Mouse (Mus musculus): Measurements from ENCODE around the gene Adcy4.

The Adcy4 gene

DNA sequence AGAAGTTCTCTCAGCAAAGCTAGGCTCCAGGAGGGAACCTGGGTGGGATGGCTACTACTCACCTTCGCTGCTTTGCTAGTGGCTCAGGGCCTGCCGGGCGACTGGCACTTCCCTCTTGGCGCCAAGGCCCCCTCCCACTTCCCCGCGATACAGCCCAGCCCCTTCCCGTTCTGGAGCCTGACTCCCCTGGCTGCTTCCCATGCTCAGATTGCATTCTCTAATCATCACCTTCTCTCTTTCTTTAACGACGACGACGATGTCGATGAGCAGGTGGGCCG lies at the start of gene Adcy4:
Gene Adcy4 (minus strand): TSS at position 138 of the 278 bp plus-strand sequence.
- DNase-seq: peak in 1 of 2 experiments; percentile 62

DNA sequence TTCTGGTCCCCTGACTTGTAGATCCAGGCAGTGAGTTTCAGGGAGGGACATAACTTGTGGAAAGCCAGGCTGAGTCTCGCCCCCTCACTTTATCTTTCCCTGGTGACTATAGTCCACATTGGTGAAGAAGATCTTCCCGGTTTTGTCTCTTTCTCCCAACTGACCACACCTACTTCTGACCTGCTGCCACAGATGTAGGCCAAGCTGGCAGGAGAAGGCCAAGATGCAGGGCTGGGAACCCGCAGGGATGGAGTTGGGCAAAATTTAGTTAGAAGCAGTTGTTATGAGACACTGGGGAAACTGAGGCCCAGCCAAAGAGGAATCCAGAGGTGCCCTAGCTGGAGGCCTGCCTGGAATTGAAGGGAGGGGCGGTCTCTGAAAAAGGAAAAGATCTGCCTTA lies 49.2 kb upstream of the Adcy4 start:
- no peak for DNase-seq

DNA sequence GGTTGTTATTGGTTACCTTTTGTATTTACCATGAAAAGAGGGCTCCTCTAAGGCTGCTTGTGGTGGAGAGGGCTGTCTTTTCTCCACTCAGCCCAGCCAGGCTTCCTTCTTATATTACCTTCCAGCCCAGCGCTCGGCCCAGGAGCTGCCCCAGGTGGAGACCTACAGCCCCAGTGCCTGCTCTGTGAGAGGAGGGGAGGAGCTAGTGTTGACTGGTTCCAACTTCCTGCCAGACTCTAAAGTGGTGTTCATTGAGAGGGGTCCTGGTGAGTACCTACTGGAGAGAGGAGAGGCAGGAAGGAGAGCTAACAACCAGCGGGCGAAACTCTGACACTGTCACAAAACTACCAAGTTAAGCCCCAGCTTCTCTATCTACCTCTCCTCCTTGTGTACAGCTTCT lies 46.4 kb upstream of the Adcy4 start:
- no peak for DNase-seq

DNA sequence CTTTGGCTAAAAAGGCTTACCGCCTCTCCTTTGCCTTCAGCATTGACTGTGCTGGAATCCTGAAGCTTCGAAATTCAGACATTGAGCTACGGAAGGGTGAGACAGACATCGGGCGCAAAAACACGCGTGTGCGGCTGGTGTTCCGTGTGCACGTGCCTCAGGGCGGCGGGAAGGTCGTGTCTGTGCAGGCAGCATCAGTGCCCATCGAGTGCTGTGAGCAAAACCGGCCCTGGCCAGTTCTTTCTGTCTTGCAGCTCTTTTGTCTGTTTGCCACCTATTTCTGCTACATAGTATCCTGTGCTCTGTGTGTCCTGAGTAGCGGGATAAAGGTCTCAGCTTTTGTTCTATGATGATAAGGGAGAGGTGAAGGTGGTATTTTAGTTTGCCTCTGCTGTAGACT lies 46.0 kb upstream of the Adcy4 start:
- no peak for DNase-seq

DNA sequence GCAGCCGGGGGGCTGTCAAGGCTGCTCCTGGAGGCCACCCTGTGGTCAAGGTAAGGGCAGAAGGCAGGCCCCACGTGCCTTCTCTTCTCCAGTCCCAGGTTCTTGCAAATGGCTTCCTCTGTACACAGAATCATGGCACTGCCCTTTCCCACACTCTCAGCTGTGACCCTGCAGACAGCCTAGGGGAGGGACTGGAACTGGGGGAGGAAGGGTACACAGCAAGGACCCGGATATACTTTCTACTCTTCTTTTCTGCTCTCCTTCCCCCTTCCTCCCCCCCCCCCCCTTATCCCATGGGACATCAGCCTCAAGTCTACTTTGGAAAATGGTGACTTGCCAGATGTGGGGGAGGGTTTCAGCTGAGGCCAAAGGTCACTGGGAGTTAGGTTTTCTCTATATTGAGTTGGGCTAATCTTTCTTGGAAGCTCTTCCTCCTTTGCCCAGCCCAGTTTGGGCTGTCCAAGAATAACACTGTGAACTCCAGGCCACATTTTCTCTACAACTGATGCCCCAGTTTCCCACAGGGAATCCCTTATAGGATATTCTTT lies 44.9 kb upstream of the Adcy4 start:
- DNase-seq: no peak

DNA sequence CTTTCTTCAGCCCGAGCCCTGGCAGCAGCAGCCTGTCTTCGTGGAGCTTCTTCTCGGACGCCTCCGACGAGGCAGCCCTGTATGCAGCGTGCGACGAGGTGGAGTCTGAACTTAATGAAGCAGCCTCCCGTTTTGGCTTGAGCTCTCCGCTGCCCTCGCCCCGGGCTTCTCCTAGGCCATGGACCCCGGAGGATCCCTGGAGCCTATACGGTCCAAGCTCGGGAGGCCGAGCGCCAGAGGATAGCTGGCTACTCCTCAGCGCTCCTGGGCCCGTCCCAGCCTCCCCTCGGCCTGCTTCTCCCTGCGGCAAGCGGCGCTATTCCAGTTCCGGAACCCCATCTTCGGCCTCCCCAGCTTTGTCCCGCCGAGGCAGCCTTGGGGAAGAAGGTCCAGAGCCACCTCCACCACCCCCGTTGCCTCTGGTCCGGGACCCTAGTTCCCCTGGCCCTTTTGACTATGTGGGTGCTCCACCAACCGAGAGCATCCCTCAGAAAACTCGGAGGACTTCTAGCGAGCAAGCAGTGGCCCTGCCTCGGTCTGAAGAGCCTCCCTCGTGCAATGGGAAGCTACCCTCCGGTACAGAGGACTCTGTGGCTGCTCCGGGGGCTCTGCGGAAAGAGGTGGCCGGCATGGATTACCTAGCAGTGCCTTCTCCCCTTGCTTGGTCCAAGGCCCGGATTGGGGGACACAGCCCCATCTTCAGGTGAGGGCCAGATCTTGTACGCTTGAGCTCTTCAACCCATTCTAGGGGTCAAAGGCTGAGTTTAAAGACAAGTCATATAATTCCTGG lies 42.9 kb upstream of the Adcy4 start:
- peak in 1 of 2 experiments; percentile 7 for DNase-seq

DNA sequence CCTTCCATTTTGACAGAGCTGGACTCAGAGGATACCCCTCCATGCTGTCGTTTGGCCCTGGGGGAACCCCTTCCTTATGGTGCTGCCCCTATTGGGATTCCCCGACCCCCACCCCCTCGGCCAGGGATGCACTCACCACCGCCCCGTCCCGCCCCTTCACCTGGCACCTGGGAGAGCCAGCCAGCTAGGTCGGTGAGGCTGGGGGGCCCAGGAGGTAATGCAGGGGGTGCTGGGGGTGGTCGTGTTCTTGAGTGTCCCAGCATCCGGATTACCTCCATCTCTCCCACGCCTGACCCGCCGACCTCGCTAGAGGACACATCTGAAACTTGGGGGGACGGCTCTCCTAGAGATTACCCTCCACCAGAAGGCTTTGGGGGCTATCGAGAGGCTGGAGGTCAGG lies 42.2 kb upstream of the Adcy4 start:
- no peak for DNase-seq

DNA sequence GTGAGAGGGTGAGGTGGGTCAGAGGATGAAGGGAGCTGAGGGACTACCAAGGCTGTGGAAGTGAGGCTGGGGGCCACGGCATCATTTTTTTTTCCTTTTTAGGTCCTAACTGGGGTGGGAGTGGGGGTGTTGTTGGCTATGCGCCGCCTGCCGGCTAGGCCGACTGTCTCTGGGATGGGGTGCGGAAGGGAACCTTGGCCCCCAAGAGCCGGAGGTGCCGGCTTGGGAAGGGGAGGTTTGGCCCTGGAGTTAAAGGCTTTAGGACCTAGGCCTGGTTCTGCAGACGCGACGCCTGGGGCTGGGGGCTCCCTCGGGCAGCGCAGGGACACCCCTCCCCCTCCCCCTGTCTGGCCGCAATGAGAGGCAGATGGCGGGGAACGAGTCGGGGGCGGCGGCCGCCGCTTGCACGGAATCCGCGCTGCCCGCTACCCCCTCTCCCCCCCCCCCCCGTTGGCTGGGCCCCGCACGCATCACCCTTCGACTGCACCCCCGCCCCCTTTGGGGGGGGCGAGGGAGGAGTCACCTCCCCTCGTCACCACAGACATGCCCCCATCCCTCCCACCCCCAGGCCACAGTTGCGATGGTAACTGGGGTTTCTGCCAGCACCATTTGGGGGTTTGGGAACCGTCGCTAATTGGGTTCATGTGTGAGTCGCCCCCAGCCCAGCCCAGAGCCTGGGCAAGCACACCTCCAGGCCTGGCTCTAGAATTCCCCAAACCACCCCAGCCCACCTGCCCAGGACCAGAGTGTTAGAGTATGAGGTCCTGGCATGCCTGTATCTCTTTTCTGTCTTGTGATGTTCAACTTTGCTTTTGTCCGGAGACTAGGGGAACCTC lies 41.5 kb upstream of the Adcy4 start:
- peak; percentile 16 to 19 for DNase-seq

DNA sequence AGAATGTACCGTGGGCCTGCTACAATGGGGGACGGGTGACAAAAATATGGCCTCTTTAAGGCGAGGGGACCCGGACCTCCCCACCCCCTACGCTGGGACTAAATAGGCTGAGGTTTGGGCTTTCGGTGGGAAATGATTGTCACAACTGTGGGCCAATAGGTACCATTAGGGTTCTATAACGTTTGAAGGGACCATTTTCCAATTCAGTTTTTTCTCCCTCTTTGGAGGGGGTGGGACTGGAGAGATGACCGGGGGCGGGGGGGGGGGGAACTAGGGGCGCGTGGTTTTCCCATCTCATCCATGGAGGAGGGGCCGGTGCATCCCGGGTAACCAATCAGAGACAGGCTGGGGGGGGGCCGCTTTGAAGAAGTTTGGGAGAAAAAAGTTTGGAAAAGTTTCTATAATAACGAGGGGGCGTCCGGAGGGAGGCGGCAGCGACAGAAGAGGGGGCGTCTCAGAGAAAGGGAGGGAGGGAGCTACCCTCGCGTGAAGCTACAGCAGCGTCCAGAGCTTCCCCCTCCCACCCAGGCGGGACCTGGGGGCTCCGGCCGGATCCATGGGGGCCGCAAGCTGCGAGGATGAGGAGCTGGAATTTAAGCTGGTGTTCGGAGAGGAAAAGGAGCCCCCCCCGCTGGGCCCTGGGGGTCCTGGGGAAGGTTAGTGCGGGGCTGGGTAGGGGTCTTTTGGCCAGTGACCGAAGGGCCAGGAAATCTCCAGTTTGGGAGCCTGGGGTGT lies 40.8 kb upstream of the Adcy4 start:
- peak; percentile 20 to 43 for DNase-seq

DNA sequence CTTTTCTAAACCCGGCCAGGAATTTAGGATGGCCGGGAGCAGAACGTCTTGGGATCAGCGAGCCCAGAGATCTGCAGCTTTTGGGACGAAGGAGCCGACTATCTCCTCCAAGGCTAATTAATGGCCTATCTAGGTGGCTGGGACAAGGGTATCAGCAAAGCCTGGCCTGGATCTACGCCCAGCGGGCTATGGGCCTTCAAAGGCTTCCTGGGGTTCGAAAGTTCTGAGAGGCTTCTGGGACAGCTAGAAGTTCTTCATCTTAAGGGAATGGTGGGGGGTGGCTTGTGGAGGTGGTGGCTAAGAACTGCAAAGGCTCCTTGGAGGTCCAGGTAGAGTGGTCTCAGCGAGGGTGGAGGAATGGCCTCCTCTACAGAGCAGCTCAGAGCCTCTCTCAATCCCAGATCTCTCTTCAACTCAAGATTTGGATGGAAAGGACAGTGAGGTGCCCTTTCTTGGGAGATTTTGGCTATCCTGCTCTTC lies 40.1 kb upstream of the Adcy4 start:
- peak; percentile 45 to 48 for DNase-seq

DNA sequence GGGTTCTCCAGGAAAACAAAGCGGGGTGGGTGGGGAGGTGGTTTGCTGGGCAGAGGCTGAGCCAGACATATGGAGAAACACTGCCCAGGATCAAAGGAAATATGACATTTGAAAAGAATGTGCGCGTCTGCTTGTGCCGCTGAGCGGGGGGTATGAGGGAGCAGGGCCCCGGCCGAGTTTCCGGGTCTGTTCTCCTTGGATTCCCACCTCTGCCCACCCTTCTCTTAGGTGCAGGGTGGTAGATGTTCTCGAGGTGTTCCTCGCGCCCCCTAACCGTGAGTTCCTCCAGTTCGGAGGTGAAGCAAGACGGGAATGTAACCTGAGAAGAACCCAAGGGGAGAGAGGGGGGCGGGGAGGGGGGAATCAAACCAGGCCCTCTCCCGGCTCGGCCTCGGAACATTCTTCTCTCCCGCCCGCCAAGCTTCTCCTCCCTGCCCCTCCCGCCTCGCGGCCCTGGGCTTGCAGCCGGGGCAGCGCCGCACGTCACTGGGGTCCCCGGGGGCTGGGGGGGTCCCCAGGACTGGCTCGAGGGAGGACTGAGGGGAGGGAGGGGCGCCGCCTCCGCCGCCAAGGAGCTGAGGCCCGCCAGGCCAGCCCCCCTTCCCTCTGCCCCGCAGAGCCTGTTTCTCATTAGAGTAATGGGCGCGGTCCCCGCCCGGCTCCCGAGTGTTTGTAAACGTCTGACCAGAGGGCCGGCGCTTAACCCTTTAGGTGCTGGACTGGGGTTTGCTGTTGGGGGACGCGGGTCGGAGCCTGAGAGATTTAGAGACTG lies 39.3 kb upstream of the Adcy4 start, which contains the start of gene Nfatc4:
Gene Nfatc4 (plus strand): TSS at position 154 of the 772 bp plus-strand sequence.
- DNase-seq: peak; percentile 86 to 90

DNA sequence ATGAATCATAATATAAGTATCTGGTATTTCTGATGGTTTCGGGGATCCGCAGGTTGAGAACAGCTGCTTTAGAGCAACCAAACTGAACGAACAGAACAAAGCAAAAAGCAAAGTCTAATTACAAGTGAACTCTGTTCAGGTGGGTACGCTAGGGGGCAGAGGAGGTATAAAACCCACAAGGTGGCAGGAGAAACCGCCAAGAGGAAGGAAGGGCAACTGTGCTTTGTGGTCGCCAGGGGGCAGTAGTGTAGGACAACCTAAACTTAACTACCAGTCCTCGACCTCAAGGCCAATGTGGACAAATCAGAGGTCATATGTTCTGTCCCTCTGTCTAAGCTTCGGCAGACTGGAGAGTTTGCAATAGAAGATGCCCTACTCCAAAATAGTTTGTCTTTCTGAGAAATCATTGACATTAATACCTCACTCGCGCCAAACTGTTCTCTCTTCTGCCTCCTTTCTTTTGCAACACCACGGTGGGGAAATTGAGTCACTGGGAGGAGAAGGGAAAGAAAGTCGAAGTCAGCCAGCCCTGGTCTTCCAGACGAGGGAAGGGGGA lies 38.6 kb upstream of the Adcy4 start:
- peak; percentile 84 to 90 for DNase-seq

DNA sequence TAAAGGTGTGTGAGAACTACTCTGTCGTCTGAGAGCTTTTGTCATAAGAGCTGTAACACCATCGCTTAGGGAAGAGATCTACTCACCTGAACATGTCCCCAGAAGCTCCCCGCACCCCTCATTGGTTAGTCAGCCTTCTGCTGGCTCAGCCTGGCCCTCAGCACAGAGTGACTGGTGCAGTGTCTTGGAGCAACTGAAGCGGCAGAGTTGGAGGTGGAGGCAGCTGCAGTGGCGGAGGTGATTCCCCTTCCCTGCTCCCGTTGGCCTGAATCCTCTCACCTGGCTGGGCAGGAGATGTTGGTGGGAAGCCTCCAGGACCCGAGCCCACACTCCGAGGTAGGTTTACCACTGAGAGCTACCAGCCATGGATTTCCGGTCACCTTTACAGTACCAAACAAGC lies 36.7 kb upstream of the Adcy4 start:
- DNase-seq: no peak

DNA sequence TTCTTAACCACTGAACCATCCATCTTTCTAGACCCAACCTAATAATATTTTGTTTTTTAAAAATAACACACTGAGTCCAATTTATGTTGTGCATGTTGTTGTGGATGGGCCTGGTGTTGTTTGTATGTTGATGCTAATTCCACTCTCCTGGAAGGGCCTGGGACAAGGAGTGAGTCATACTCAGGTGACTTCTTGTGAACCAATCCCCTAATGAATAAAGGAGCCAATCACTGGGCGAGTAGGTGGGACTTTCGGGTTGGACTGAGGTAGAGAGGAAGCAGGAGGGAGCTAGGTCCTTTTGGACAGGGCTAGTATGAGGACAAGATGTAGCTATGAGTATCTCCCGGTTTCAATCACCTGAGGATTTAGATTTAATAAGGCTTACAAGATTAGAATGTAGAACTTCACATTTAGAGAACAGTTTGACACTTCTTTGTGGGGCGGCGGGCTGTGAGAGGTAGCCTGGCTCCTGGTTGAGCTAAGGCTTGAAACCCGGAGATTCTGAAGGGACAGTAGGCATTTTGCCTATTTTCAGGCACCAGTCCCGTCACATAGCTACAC lies 36.0 kb upstream of the Adcy4 start:
- peak in 1 of 2 experiments; percentile 2 for DNase-seq

DNA sequence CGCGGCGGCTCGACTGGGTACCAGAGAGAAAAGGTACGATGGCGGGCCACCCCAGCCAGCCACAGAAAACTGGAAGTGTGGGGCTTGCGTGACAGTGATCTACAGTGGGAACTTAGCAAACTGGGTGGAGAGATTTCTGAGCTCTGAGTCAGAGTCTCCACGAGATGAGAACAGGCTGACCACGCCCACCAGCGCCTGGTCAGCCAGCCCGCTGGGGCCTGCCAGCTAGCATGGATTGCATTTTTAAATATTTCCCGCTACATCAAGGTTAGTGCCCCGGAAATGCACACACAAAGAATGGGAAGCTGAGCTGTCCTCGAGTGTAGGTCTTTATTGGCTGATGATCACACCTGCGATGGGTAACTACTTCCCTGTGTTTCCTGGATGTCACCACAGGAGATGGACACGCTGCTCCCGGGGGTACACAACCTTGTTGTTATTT lies 31.4 kb upstream of the Adcy4 start:
- DNase-seq: peak; percentile 79 to 85

DNA sequence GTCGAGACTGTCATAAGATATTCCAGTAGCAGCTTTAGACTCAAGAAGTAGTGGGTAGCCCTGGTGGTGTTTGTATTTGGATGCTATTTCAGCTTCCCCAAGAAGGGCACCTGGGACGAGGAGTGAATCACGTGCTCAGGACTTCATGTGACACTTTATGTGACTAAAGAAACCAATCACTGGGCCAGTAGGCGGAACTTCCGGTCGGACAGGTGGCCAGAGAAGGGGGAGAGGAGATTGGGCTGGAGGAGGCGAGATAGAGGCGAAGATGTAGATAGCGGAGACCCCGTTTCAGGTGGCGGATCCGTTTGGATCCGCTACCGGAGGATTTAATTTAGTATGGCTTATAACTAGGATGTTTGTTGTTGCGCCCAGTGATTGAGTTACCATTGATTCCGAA lies 31.0 kb upstream of the Adcy4 start:
- peak; percentile 80 to 89 for DNase-seq

DNA sequence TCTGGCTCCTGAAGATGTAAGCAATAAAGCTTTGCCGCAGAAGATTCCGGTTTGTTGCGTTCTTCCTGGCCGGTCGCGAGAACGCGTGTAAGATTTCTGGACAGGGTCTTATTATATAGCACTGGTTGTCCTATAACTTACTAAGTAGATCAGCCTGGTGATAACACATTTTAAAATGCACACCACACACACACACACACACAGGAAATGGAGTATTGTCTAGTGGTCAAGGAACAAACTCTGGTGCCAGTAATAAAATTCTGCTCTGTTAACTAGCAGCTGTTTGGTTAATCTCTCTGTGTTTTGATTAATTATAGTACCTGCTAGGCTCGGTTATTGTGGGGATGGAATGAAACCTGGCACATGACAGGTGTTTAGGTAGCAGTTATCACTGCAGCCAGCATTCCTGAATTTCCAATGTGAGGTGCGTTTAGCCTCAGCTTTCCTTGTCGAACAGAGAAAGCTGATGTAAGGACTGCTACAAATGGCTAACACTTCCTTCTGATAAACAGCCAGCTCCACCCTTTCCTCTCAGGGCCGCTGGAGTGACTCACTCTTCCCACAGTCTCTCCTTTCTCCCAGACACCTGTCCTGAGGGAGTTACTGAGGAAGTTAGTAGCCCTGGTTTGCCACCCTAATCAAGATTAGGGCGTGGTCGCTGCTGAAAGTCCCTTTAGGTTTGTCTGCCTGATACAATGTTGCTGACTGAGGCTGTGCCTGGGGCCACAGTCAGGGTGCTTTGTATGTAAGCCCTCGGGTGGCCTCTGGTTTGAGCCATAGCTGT lies 11.7 kb upstream of the Adcy4 start:
- peak; percentile 48 to 59 for DNase-seq

DNA sequence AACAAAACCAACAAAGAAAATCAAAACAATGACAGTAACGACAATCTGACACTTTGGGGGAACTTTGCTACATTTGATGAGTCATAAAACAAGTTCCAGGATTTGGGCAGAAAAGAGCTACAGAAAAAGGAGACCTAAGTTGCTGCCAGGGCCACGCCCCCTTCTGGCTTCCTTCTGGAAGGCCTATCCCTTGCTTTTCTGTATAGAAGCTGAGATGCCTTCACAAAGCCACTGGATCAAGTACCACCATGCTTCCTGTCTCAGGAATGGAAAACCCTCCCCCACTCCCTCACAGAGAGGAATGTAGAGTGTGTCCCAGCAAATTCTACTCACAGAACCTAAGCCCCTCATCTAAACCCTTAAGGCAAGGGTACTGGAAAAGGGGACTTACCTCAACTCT lies 10.1 kb upstream of the Adcy4 start:
- DNase-seq: no peak

DNA sequence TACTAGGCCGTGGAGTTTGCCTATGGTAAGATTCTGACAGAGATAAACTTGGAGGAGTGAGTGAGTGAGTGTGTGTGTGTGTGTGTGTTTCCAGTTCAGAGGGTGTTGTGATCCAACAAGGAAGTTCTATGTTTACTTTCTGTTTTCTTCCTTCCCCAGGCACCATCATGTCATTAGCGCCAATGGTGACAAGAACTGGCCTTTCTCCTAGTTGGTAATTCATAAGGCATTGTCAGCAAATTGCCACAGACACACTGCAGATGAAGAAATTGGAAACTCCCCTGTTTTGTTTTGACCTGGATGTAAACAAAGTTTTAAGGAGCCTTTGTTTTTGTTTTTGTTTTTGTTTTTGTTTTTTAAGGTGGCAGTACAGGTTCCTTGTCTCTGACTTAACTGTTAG lies 9.6 kb upstream of the Adcy4 start:
- DNase-seq: no peak

DNA sequence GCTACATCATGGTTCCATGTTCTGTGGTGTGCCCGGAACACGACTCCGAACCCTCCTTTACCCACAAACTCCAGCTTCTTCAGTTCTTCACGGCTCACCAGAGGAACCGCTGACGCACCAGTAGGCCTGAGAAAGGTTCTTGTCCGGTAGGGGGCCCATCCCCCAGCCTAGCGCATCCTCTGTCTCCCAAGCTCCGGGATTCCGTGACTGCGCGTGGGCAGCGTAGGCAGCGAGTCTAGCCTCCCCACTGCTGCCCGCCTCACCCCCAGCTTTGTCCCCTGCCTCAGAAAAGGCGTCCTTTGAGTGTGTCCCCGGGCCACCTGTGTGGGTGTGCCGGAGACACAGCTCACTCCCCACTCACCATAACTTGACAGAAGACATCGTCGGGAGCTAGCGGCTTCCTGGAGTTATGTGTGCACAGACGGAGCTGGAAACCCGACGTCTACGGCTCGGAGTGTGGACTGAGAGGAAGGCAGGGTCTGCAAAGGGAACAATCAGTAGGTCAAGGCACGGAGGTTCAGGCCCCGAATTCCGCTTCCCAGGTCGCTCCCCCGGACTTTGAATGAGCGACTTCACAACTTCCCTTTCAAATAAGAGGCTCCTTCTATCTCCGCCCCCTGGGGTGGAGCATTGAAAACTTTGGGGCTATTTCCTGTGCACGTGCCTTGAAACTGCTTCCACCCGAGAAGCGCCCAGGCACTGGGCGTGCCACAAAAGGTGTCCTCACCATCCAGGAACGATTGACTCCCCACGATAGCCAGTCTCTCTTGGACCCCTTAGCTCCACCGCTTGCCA lies 4.6 kb upstream of the Adcy4 start, which contains the start of gene Ripk3:
Gene Ripk3 (minus strand): TSS at position 610 of the 795 bp plus-strand sequence.
- DNase-seq: peak; percentile 72 to 75

Measured in lung, adult 18-20 months (tissue).